Mouse (Mus musculus) limb, embryonic 14.5 days (tissue): ENCODE data around the gene Cd82. TPM values are rescaled to one million over a fixed set of nuclear protein-coding genes. Genes with fewer than 3 reads are reported as not detected.

Source experiments
- ATAC-seq: fragments of 200-750 bp; cut with Nextera tagmentation; 2 replicates; pipeline ENCODE4 v1.8.0; 2017; ENCODE audit warnings: low read depth, moderate number of reproducible peaks, moderate TSS enrichment; ENCODE audit not compliant: low FRiP score
- DNase-seq: peaks from one replicate; pipeline ENCODE4 v3.0.0-alpha.2; 2015; ENCODE audit warnings: low spot score
- H3K27ac ChIP-seq: fragments of 300-500 bp; sonication (generic); replicated peaks from 2 replicates; pipeline ENCODE4 v1.5.1; 2014; ENCODE audit warnings: low read depth, mild to moderate bottlenecking, low read length, moderate library complexity, mixed read lengths
- H3K27me3 ChIP-seq: fragments of 300-500 bp; sonication (generic); 2 replicates; pipeline ENCODE4 v1.6.1; 2014; ENCODE audit warnings: low read length, mixed read lengths; ENCODE audit not compliant: control insufficient read depth, insufficient read depth
- H3K36me3 ChIP-seq: fragments of 300-500 bp; sonication (generic); 2 replicates; pipeline ENCODE4 v1.6.1; 2014; ENCODE audit warnings: mild to moderate bottlenecking, low read length, moderate library complexity, mixed read lengths; ENCODE audit not compliant: control insufficient read depth, insufficient read depth
- H3K4me1 ChIP-seq: fragments of 300-500 bp; sonication (generic); 2 replicates; pipeline ENCODE4 v1.6.1; 2014; ENCODE audit warnings: antibody characterized with exemption, low read length, mixed read lengths; ENCODE audit not compliant: control insufficient read depth, insufficient read depth
- H3K4me2 ChIP-seq: fragments of 300-500 bp; sonication (generic); replicated peaks from 2 replicates; pipeline ENCODE4 v1.6.1; 2014; ENCODE audit warnings: low read depth, mild to moderate bottlenecking, low read length, moderate library complexity; ENCODE audit not compliant: severe bottlenecking
- H3K4me3 ChIP-seq: fragments of 300-500 bp; sonication (generic); replicated peaks from 2 replicates; pipeline ENCODE4 v1.5.1; 2014; ENCODE audit warnings: low read length
- H3K9ac ChIP-seq: fragments of 300-500 bp; sonication (generic); 2 replicates; pipeline ENCODE4 v1.6.1; 2014; ENCODE audit warnings: mild to moderate bottlenecking, low read depth, low read length, moderate library complexity; ENCODE audit not compliant: severe bottlenecking
- H3K9me3 ChIP-seq: fragments of 300-500 bp; sonication (generic); 2 replicates; pipeline ENCODE4 v1.6.1; 2016; ENCODE audit warnings: low read length; ENCODE audit not compliant: control insufficient read depth
- POLR2A ChIP-seq: fragments of 200-500 bp; IDR thresholded peaks from 2 replicates; pipeline ENCODE4 v1.8.0; 2012; ENCODE audit warnings: inconsistent platforms, mild to moderate bottlenecking, moderate library complexity, borderline replicate concordance; ENCODE audit not compliant: insufficient read depth, insufficient read length; ENCODE audit errors: extremely low read depth
- WGBS: fragments of 180-500 bp; shearing (Covaris S2); extraction: QIAGEN DNeasy Blood & Tissue Kit; methylation state at CpG from one replicate; pipeline ENCODE4 v1.1.7; 2014; 5-methylcytosine and 5-hydroxymethylcytosine counted together
- polyA plus RNA-seq, 2 experiments: library from polyadenylated mRNA; depleted of rRNA in 1 of 2; stranded (reverse) in 1 of 2; unstranded in 1 of 2; fragments of >200 nt; fragmentation: Nextera tagmentation in 1 of 2; extraction: Ambion mirVana in 1 of 2; gene quantifications; 2 replicates each; pipeline versions ENCODE4 v1.2.1 to v1.2.3; 2012 to 2014

Gene Cd82
- polyA plus RNA-seq (2012; rRNA removed) (52.3 and 56.6 TPM in 2 replicates), polyA plus RNA-seq (2014; fragmentation: Nextera tagmentation; extraction: Ambion mirVana) (26.7 and 32.9 TPM in 2 replicates)

GRCm38 (mm10) chr2:93462760-93463159 lies at the start of gene Cd82:
Gene Cd82 (minus strand): TSS chr2:93463140.
- TF ChIP-seq POLR2A: no peak
- peak within 1 kb of the TSS; percentile 46 for H3K4me3 ChIP-seq
- H3K27me3 ChIP-seq: no peaks in the 10 kb centered on the region
- H3K4me1 ChIP-seq: peaks cover 12% of the 10 kb centered on the region; the same call in 1 of the 2 replicates
- H3K36me3 ChIP-seq: no peaks in the 10 kb centered on the region
- H3K9me3 ChIP-seq: no peaks in the 10 kb centered on the region
- peak within 1 kb of the TSS; percentile 51 for H3K9ac ChIP-seq
- DNase-seq (peak; percentile 54), ATAC-seq (peak; percentile 36)
- H3K4me2 ChIP-seq: peak within 1 kb of the TSS; percentile 93
- WGBS: 2% methylated on average over 20 of the region's 20 CpGs
- no peak within 1 kb of the TSS for H3K27ac ChIP-seq

GRCm38 (mm10) chr2:93512130-93512529 lies 49.2 kb upstream of the Cd82 start:
- H3K27ac ChIP-seq: no peak overlapping the region
- TF ChIP-seq POLR2A: no peak
- H3K4me2 ChIP-seq: no peak overlapping the region
- no peaks in the 10 kb centered on the region for H3K9me3 ChIP-seq
- ATAC-seq (no peak), DNase-seq (no peak)
- no peaks in the 10 kb centered on the region for H3K27me3 ChIP-seq
- WGBS: 65% methylated on average over 7 of the region's 7 CpGs
- 0 out of 2 replicates have a peak, but pooled peaks cover 2% of the 10 kb centered on the region for H3K4me1 ChIP-seq
- H3K9ac ChIP-seq: no peak overlapping the region
- H3K36me3 ChIP-seq: no peaks in the 10 kb centered on the region
- no peak overlapping the region for H3K4me3 ChIP-seq

GRCm38 (mm10) chr2:93510839-93511238 lies 47.9 kb upstream of the Cd82 start:
- no peak for DNase-seq
- 82% methylated on average over 1 of the region's 1 CpGs for WGBS
- TF ChIP-seq POLR2A: no peak
- Histone ChIP-seq H3K4me1 (no peaks in the 10 kb centered on the region), H3K4me3 (no peak overlapping the region), H3K36me3 (no peaks in the 10 kb centered on the region), H3K4me2 (no peak overlapping the region), H3K27me3 (no peaks in the 10 kb centered on the region), H3K9me3 (no peaks in the 10 kb centered on the region), H3K27ac (no peak overlapping the region), H3K9ac (no peak overlapping the region)
- ATAC-seq: no peak

- no peaks in the 10 kb centered on the region for H3K36me3 ChIP-seq
- no peak overlapping the region for H3K9ac ChIP-seq
- no peaks in the 10 kb centered on the region for H3K4me1 ChIP-seq
- no peak overlapping the region for H3K4me3 ChIP-seq
- DNase-seq: no peak
- WGBS: 57% methylated on average over 12 of the region's 12 CpGs
- no peaks in the 10 kb centered on the region for H3K9me3 ChIP-seq
- no peaks in the 10 kb centered on the region for H3K27me3 ChIP-seq
- TF ChIP-seq POLR2A: no peak
- H3K27ac ChIP-seq: no peak overlapping the region
- no peak overlapping the region for H3K4me2 ChIP-seq
- no peak for ATAC-seq
These were observed 47.1 kb upstream of the Cd82 start for GRCm38 (mm10) chr2:93509777-93510750.

- no peak overlapping the region for H3K4me2 ChIP-seq
- H3K9me3 ChIP-seq: no peaks in the 10 kb centered on the region
- no peak overlapping the region for H3K9ac ChIP-seq
- H3K4me1 ChIP-seq: no peaks in the 10 kb centered on the region
- H3K27ac ChIP-seq: no peak overlapping the region
- DNase-seq (no peak), ATAC-seq (no peak)
- no peak overlapping the region for H3K4me3 ChIP-seq
- no peaks in the 10 kb centered on the region for H3K36me3 ChIP-seq
- TF ChIP-seq POLR2A: no peak
- 82% methylated on average over 6 of the region's 6 CpGs for WGBS
- no peaks in the 10 kb centered on the region for H3K27me3 ChIP-seq
These were observed 42.2 kb upstream of the Cd82 start for GRCm38 (mm10) chr2:93505091-93505490.
